Mouse (Mus musculus) spleen, adult 2 months (tissue): ENCODE measurements around the gene Ppm1h.

ENCODE experiments used
- CTCF ChIP-seq: fragments of 200-500 bp; IDR thresholded peaks from 2 replicates; pipeline ENCODE4 v1.5.1; 2011; ENCODE audit warnings: mild to moderate bottlenecking, inconsistent platforms; ENCODE audit not compliant: insufficient read depth, insufficient read length, insufficient replicate concordance; ENCODE audit errors: extremely low read depth
- POLR2A ChIP-seq: fragments of 200-500 bp; IDR thresholded peaks from 2 replicates; pipeline ENCODE4 v1.6.1; 2011; ENCODE audit warnings: low read depth, low read length, inconsistent platforms

GRCm38 (mm10) chr10:122716739-122717474 lies 38.3 kb downstream of the Ppm1h start:
- TF ChIP-seq POLR2A, result no peak
- no peak for TF ChIP-seq CTCF
